Mouse (Mus musculus) heart, embryonic 11.5 days (tissue): Measurements from ENCODE around the gene Pdcd1. TPM values are rescaled to one million over a fixed set of nuclear protein-coding genes. Genes with fewer than 3 reads are reported as not detected.
"Not testable (repeated sequence)": the region's sequence is repeated elsewhere in the genome, so short reads cannot be mapped to it uniquely, and the experiment has no call there.

Source experiments
- ATAC-seq: fragments of 200-750 bp; cut with Nextera tagmentation; replicated peaks from 2 replicates; pipeline ENCODE4 v1.8.0; 2017; ENCODE audit warnings: moderate library complexity; ENCODE audit not compliant: insufficient number of reproducible peaks, low FRiP score, low TSS enrichment
- H3K27ac ChIP-seq: fragments of 300-500 bp; sonication (generic); 2 replicates; pipeline ENCODE4 v1.5.1; 2014; ENCODE audit warnings: mild to moderate bottlenecking, low read depth, low read length
- H3K27me3 ChIP-seq: fragments of 300-500 bp; sonication (generic); 2 replicates; pipeline ENCODE4 v1.6.1; 2014; ENCODE audit warnings: mild to moderate bottlenecking, low read length, mixed read lengths; ENCODE audit not compliant: control insufficient read depth, insufficient read depth
- H3K36me3 ChIP-seq: fragments of 300-500 bp; sonication (generic); 2 replicates; pipeline ENCODE4 v1.6.1; 2014; ENCODE audit warnings: mild to moderate bottlenecking, low read length, moderate library complexity, mixed read lengths; ENCODE audit not compliant: control insufficient read depth, insufficient read depth
- H3K4me1 ChIP-seq: fragments of 300-500 bp; sonication (generic); 2 replicates; pipeline ENCODE4 v1.6.1; 2014; ENCODE audit warnings: low read length; ENCODE audit not compliant: control insufficient read depth, insufficient read depth
- H3K4me2 ChIP-seq: fragments of 300-500 bp; sonication (generic); 2 replicates; pipeline ENCODE4 v1.6.1; 2014; ENCODE audit warnings: mild to moderate bottlenecking, moderate library complexity
- H3K4me3 ChIP-seq: fragments of 300-500 bp; sonication (generic); 2 replicates; pipeline ENCODE4 v1.5.1; 2014; ENCODE audit warnings: low read depth, low read length
- H3K9ac ChIP-seq: fragments of 300-500 bp; sonication (generic); 2 replicates; pipeline ENCODE4 v1.6.1; 2014; ENCODE audit warnings: mild to moderate bottlenecking, low read depth, low read length, moderate library complexity
- H3K9me3 ChIP-seq: fragments of 300-500 bp; sonication (generic); replicated peaks from 2 replicates; pipeline ENCODE4 v1.6.1; 2016; ENCODE audit warnings: low read length; ENCODE audit not compliant: control insufficient read depth
- WGBS: fragments of 180-500 bp; shearing (Covaris S2); extraction: QIAGEN DNeasy Blood & Tissue Kit; methylation state at CpG from one replicate; pipeline ENCODE4 v1.1.7; 2014; ENCODE audit not compliant: insufficient replicate concordance; 5-methylcytosine and 5-hydroxymethylcytosine counted together
- polyA plus RNA-seq: library from polyadenylated mRNA; unstranded; fragments of >200 nt; fragmentation: Nextera tagmentation; extraction: Ambion mirVana; gene quantifications from 2 replicates; pipeline ENCODE4 v1.2.1, GENCODE M21; 2014

Pdcd1 gene
- polyA plus RNA-seq, 1 experiment from 2014 or later = 0.10 TPM

- Histone ChIP-seq H3K4me2 (no peak overlapping the region), H3K36me3 (no peaks in the 10 kb centered on the region), H3K9ac (no peak overlapping the region), H3K4me1 (no peaks in the 10 kb centered on the region), H3K27ac (no peak overlapping the region), H3K27me3 (no peaks in the 10 kb centered on the region), H3K4me3 (no peak overlapping the region), H3K9me3 (no peaks in the 10 kb centered on the region)
- ATAC-seq = no peak
- WGBS = 56% methylated on average over 3 of the region's 3 CpGs
Measured at GRCm38 (mm10) chr1:94011643-94012042, 40.7 kb downstream of the Pdcd1 start.

DNA sequence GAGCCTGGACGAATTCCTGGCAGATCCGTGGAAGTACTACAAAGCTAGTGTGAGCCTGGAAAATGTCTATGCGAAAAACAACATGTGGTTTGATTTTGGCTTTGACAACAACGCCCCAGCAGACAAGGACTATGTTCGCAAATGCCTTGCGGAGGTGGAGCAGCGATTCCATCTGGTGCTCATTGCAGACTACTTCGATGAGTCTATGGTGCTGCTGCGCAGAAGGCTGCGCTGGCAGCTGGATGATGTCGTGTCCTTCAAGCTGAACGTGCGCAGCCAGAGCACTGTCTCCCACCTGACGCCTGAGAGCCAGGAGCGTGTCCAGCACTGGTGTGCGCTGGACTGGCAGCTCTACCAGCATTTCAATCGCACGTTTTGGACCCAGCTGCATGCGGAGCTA lies 43.5 kb downstream of the Pdcd1 start:
- WGBS = 75% methylated on average over 14 of the region's 19 CpGs
- not testable (repeated sequence) for H3K27me3 ChIP-seq, H3K9me3 ChIP-seq, H3K9ac ChIP-seq, H3K4me3 ChIP-seq, H3K4me2 ChIP-seq, ATAC-seq, H3K4me1 ChIP-seq, H3K27ac ChIP-seq, H3K36me3 ChIP-seq

GRCm38 (mm10) chr1:94005954-94006506 lies 46.3 kb downstream of the Pdcd1 start:
- not testable (repeated sequence) for H3K36me3 ChIP-seq, H3K4me2 ChIP-seq, H3K27ac ChIP-seq, H3K4me1 ChIP-seq, H3K9me3 ChIP-seq, H3K4me3 ChIP-seq, H3K9ac ChIP-seq, H3K27me3 ChIP-seq
- 0 out of 2 replicates have a peak, but pooled peaks have one; percentile 28 for ATAC-seq
- 46% methylated on average over 2 of the region's 2 CpGs for WGBS

GRCm38 (mm10) chr1:94001023-94001422 lies 51.3 kb downstream of the Pdcd1 start:
- H3K27me3 ChIP-seq = no peaks in the 10 kb centered on the region
- no peak overlapping the region for H3K9ac ChIP-seq
- H3K4me3 ChIP-seq = no peak overlapping the region
- no peak overlapping the region for H3K27ac ChIP-seq
- H3K9me3 ChIP-seq = no peaks in the 10 kb centered on the region
- H3K4me2 ChIP-seq = no peak overlapping the region
- H3K36me3 ChIP-seq = no peaks in the 10 kb centered on the region
- WGBS = 66% methylated on average over 2 of the region's 2 CpGs
- no peaks in the 10 kb centered on the region for H3K4me1 ChIP-seq
- no peak for ATAC-seq

DNA sequence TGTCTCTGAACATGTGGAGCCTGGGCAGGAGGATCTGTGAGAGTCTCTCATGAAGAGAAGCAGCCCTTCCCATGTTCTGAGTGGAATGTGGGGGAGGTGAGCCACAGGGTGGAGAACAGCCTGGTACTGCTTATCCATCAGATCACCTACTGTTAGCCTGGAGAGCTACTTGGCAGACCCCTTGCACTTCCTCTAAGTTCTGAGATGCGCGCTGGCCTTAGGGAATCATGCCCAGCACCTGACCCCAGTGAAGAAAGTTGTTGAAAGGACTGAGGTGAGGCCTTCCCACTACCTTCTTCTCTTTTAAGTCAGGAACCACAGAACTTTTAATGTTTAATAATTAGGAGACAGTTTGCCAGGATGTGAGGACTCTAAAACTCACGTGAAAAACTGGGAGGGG lies 60.9 kb downstream of the Pdcd1 start:
- H3K27me3 ChIP-seq, H3K27ac ChIP-seq, H3K4me2 ChIP-seq, H3K36me3 ChIP-seq, H3K9me3 ChIP-seq, H3K4me3 ChIP-seq, H3K4me1 ChIP-seq, ATAC-seq, H3K9ac ChIP-seq: not testable (repeated sequence)
- 74% methylated on average over 3 of the region's 3 CpGs for WGBS

DNA sequence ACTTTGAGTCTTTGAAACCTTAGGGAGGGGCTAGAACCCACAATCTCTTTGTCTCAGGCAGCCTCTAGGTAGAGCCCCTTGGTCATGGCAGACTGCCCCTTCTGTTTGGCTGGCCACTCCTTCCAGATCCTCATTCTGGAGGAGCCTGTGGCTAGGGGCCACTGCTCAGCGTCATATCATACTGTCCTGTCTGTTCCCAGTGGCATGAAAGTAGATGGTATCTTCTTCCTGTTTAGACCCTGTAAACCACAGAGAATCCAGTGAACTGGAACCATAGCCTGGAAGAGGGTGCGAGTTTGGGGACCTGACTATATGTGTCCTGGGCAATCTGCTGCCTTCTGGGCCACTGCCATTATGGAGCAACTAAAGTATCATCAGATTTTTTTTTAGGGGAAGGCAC lies 61.3 kb downstream of the Pdcd1 start:
- not testable (repeated sequence) for H3K27ac ChIP-seq, ATAC-seq, H3K36me3 ChIP-seq, H3K4me2 ChIP-seq, H3K27me3 ChIP-seq, H3K9me3 ChIP-seq, H3K4me1 ChIP-seq, H3K4me3 ChIP-seq, H3K9ac ChIP-seq
- 74% methylated on average over 2 of the region's 2 CpGs for WGBS

GRCm38 (mm10) chr1:93990209-93990608 lies 62.1 kb downstream of the Pdcd1 start, which contains the start of gene Gal3st2c:
Gene Gal3st2c (plus strand): TSS chr1:93990509.
- H3K4me3 ChIP-seq, H3K27me3 ChIP-seq, H3K4me2 ChIP-seq, H3K4me1 ChIP-seq, H3K9me3 ChIP-seq, H3K36me3 ChIP-seq, ATAC-seq, H3K9ac ChIP-seq, H3K27ac ChIP-seq: not testable (repeated sequence)
- 78% methylated on average over 7 of the region's 8 CpGs for WGBS

- Histone ChIP-seq H3K36me3 (no peaks in the 10 kb centered on the region), H3K9me3 (no peaks in the 10 kb centered on the region), H3K4me2 (no peak overlapping the region), H3K4me3 (no peak overlapping the region), H3K4me1 (no peaks in the 10 kb centered on the region), H3K27me3 (no peaks in the 10 kb centered on the region), H3K27ac (no peak overlapping the region), H3K9ac (no peak overlapping the region)
- 42% methylated on average over 3 of the region's 3 CpGs for WGBS
- no peak for ATAC-seq
Measured at GRCm38 (mm10) chr1:93988786-93989185, 63.6 kb downstream of the Pdcd1 start.
